Mouse (Mus musculus): ENCODE data around the gene Cep112.

DNA sequence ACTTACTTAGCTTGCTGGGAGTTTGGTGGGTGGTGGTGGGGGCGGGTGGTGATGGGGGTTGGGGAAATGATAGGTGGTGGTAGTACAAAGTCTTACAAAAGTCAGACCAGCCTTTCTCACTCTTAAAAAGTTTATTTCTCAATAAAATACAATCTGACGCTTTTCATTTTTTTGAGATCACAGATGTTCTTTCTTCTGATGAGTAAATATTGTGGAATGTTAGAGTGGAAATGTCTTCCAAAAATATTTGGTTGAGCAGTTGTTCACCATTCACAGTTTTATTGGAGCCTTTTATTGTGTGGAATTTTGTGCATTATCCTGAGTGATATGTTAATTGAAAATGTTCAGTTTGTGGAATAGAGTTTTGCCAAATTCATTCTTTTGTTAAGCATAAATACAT lies 332.2 kb downstream of the Cep112 start:
- no peak for TF ChIP-seq CTCF (IDR thresholded peaks at IDR 0.05; ENCODE audit: control insufficient read depth, insufficient read depth, low read length)
- no peak for TF ChIP-seq POLR2A (IDR thresholded peaks at IDR 0.05; ENCODE audit: borderline replicate concordance, control insufficient read depth, low read depth, low read length)

Data from bone marrow, adult 2 months (tissue).